Mouse (Mus musculus): ENCODE results near the gene 1700008O03Rik. TPM values are rescaled to one million over a fixed set of nuclear protein-coding genes. Genes with fewer than 3 reads are reported as not detected.

The 1700008O03Rik gene
- total RNA-seq (2015; ENCODE audit: low replicate concordance): not detected in 2 replicates
- total RNA-seq (2017; ENCODE audit: low replicate concordance): not detected in 2 replicates

DNA sequence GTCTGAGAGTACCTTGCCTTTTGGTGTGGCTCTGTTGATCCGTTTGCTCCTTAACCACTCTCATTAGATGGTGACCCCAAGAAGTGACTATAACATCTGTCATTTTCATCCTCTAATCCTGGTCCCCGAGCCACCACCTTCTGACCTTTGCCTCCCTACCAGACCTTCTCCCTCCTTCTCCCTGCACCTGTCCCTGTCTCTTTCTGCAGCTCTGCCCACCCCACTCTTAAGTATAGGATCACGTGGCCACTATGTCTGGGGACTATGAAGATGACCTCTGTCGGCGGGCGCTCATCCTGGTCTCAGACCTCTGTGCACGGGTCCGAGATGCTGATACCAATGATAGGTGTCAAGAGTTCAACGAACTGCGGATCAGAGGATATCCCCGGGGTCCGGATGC lies at the start of gene 1700008O03Rik:
Gene 1700008O03Rik, minus strand, starts transcription at position 101 of the 400 bp plus-strand sequence.
- no peak for ATAC-seq (replicated peaks; ENCODE audit: low FRiP score, poor library complexity, severe bottlenecking)

DNA sequence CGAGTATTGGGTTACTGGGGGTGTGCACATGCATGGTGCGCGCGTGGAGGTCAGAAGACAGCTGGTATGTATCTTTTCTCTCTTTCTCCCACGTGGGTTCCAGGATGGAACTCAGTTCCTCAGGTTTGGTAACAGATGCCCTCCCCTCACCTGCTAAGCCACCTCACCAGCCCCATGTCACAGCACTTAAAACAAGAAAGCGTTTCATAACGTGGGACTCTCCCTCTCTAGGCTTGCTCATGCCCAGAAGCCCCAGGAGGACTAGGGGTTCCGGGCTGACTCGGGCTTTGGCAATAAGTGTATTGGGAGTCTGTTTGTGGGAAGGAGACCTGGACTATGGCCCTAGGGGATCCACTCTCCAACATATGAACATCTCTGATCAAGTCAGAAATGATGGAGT lies 48.5 kb upstream of the 1700008O03Rik start:
- ATAC-seq (replicated peaks; ENCODE audit: low FRiP score, poor library complexity, severe bottlenecking): no peak

DNA sequence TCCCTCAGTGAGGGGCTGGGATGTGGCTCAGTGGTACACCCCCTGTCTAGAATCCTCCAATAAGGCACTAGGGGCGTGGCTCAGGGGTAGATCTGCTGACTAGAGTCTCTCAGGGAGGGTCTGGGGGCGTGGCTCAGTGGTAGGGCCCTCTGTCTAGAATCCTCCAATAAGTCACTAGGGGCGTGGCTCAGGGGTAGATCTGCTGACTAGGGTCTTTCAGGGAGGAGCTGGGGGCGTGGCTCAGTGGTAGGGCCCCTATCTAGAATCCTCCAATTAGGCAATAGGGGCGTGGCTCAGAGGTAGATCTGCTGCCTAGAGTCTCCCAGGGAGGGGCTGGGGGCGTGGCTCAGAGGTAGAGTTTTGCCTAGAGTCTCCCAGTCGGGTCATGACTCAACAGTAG lies 47.8 kb upstream of the 1700008O03Rik start:
- peak; percentile 41 for ATAC-seq (replicated peaks; ENCODE audit: low FRiP score, poor library complexity, severe bottlenecking)

DNA sequence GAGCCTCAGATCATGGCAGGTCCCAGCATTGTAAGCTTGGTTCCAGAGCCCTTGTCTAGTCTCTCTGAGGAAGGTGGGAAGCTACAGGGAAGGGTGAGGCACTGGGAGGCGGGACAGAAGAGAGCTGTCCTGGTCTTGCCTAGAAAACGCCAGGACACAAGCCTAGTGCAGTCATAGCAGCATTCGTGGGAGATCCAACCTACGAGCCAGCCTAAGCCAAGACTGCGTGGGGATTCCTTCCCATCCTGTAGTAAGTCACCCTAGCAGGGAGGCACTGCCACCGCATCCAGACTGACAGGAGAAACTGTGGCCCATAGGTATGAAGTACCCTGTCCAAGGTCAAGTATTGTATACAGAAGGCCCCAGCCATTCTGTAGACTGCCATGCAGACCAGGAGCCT lies 46.9 kb upstream of the 1700008O03Rik start:
- ATAC-seq (replicated peaks; ENCODE audit: low FRiP score, poor library complexity, severe bottlenecking): no peak

DNA sequence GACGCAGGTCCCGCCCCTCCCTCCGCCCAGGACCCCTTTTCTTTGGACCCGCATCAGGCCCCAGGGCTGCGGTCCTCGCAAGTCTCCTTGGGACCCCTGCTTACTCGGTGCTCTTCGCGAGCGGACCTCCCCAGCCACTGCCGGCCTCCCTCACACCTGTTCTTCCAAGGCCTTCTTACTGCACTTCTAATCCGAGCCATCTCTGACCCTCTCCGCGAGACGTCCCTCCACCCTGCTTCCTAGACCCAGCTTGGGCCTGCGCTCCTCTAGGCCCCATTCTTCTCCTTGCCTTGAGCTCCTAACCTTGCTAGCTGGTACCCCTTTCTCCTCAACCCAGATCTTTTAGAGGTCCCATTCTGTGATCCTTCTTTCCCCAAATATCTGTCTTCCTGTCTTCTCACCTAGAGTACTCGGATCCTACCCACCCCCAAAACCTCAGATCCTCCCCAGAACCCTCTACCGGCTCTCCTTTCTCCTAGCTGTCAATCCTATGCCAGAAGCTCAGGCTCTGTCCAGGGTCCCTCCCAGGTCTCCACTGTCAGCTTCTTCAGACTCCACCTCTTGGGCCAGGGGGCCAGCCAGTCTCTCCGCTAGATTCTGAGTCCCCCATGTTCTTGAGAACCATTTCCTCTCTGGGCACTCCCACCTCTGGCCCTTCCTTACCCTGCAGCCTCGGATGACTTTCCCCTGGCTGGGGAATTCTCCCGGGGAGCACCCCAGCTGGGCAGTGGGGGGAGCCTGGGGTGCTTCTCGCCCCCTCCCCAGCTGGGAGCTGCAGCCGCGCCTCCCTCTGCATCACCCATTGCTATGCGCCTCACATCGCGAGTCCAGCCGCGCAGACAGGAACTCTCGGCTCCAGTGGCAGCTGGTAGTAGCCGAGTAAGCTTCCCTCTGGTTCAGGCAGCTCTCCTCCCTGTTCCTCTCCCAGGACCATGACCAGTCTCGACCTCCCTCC lies 44.2 kb upstream of the 1700008O03Rik start:
- ATAC-seq (replicated peaks; ENCODE audit: low FRiP score, poor library complexity, severe bottlenecking): no peak

DNA sequence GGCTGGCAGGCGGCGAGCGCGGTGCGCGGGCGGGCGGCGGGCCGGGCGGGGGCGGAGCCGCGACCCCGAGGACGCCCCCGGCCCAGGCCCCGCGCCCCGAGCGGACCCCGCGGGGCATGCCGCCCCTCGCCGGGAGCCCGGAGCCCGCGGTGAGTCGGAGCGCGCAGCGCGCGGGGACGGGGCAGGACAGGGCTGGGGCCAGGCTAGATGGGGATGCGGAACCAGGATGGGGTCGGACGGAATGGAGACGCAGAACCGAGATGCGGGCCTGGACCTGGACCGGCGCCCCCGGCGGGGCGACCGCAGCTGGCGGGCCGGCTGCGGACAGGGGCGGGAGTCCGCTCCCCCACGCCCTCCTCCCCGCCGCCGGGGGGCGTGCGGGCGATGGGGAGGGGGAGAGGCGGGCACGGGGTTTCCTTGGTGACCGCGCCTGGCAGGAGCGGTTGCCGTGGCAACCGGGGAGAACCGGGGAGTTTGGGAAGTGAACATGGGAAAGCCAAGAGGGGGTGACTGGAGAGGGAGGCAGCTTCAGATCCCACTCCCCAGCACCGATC lies 43.4 kb upstream of the 1700008O03Rik start, which contains the start of gene Lrrc4b:
Gene Lrrc4b, plus strand, starts transcription at position 51 of the 554 bp plus-strand sequence.
- no peak for ATAC-seq (replicated peaks; ENCODE audit: low FRiP score, poor library complexity, severe bottlenecking)

DNA sequence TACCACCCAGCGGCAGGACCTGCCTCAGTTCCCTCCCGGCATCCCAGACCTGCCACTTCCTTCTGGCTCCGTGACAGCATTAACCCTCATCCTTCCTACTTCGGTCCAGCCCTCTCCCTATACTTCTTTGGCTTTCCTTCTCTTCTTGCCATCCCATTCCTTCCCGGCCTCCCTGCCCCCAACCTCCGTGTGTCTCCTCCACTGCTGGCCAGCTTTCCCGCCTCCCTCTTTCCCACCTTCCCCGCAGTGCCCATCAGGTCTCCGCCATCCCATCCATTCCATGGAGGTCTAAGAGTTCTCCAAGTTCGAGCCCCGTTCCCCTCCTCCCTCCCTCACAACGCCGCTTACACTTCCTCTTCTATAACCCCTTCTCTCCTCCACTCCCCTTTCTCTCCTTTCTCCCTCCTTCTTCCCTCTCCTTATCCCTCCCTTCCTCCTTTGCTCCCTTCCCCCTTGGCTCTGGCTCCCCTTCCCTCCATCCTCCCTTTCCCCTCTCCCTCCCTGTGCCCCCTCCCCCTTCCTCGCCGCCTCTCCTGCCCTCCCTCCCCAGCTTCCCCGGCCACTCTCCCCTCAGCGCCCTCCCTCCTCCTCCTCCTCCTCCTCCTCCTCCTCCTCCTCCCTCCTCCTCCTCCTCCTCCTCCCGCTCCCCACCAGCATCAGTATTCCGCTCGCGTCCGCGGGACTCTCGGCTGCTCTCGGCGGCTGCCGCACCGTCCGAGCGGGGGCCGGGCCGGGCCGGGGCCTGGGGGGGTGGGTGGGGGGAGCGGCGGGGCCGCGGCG lies 42.7 kb upstream of the 1700008O03Rik start:
- no peak for ATAC-seq (replicated peaks; ENCODE audit: low FRiP score, poor library complexity, severe bottlenecking)

DNA sequence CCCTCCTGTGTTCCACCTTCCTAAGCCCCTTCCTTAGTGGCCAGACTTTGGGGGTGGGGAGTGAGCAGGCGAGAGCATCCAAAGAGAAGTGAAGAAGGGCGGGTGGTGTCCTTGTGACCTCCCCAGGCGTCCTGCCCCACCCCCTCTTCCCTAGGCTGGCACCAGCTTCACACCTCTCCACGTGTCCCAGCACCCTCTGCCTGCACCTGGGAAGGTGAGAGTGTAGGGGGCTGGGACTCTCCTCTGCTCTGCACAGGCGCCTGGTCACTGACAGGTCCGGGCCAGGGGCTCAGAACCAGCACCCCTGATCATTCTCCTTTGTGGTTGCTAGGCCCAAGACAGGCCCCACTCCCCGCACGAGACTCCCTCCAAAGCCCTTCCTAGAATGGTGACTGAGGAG lies 42.0 kb upstream of the 1700008O03Rik start:
- ATAC-seq (replicated peaks; ENCODE audit: low FRiP score, poor library complexity, severe bottlenecking): no peak

DNA sequence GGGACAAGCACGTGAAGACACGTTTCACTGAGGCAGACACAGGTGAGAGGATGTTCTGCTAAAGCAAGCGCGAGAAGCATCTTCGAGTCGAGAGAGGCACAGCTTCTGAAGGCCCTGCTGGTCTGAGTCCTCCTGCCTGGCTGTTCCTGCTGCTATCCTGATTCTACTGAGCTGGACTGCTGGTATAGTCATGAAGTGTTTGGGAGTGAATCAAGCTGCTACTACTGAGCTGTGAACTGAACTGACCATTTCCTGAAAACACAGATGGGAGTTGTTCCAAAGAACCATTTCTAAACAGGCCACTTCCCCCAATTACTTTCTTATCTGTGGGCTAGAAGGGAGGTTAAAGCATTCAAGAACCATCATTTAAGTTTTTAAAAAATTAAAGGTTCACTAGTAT lies 27.7 kb upstream of the 1700008O03Rik start:
- ATAC-seq (replicated peaks; ENCODE audit: low FRiP score, poor library complexity, severe bottlenecking): no peak

DNA sequence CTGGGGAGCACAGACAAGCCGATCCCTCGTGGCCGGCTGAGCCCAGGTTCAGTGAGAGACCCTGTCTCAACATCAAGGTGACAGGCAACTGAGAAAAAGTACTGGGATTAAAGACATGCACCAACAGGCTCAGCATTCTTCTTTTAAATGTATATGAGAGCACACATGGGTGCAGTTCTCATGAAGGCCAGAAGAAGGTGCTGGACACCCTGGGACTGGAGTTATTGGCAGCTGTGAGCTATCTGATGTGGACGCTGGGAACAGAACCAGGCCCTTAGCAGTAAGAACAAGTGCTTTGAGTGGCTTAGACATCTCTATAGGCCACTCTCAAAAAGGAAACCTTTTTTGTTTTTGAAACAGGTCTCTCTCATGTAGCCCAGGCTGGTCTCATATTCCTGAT lies 25.5 kb upstream of the 1700008O03Rik start:
- no peak for ATAC-seq (replicated peaks; ENCODE audit: low FRiP score, poor library complexity, severe bottlenecking)

DNA sequence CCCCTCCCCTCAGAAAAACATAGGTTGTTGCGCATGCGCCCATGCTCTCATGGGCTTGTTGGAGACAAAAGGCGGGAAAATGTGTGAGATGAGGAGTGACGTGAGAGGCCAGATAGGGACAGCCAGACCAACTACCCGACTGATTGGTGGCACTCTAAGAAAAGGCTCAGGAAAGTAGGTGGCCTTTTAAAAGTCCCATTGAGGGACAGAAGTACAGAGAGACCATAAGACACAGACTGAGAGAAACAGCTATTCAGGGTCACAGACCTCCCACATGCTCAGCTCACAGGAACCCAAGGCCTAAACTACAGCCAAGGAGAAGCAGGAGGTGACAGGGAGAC lies 20.4 kb upstream of the 1700008O03Rik start:
- no peak for ATAC-seq (replicated peaks; ENCODE audit: low FRiP score, poor library complexity, severe bottlenecking)

DNA sequence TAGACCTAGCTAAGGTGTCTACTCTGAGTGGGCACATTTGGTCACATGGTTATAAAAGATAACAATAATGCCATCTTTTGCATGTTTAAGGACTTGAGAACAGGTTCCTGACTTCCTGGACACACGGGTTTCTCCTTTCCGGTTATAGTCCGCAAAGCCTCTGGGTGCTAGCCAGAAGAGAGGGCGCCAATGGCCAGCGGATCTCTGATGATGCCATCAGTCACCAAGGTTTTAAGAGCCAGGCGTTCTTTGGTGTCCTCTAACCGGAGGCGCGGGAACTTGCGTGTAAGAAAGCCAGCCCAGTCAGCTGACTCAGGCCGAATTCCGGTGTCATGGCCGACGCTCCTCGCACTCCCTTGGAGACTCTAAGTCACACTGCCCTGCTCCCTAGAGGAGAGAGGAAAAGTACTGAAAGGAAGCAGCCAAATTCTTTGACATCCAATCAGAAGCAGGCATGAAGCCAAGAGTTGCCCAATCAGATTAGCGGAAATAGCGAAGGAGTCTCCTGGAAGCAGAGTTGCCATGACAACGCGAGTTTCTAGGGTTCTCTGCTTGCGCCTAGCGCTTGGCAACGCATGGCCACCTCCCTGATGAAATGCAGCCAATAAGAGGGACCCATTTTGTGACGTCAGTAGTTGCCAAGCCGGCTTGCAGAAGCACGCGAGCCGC lies 19.9 kb upstream of the 1700008O03Rik start:
- ATAC-seq (replicated peaks; ENCODE audit: low FRiP score, poor library complexity, severe bottlenecking): peak; percentile 62; the same call in 1 of the 2 replicates

DNA sequence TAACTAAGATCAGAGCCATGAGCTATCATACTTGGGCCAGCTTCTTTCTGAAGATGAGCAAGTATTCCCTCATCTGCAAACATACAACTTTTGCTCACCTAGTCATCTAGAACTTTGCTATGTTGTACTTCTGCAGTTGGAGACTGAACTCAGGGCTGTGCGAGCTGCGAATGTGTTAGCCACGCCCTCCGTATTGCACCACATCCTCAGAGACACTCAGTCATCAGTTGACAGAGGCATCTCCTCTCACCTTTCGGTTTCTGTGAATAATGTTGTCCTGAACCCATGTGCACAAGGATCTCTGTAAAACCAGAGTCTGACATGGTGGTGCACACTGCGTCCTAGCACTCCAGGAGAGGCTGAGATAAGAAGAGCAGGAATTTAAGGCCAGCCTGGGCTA lies 16.1 kb upstream of the 1700008O03Rik start:
- no peak for ATAC-seq (replicated peaks; ENCODE audit: low FRiP score, poor library complexity, severe bottlenecking)

DNA sequence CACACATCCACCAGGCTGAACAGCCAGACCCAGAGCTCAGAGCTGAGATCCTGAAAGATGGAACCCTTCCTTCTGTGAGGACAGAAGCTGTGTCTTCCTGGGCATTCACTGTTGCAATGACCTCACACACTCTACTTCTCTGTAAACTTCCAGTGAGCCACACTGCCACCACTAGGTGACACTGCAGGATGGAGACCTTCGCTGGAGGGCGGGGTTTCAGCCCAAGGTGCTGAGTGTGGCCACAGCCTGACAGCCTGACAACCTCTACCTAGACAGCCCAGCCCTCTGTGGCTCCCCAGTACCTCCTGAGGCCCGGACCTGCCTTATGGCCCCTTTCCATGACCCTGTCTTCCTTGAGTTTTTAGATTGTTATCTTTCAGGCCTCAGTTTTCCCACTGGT lies 12.9 kb upstream of the 1700008O03Rik start:
- ATAC-seq (replicated peaks; ENCODE audit: low FRiP score, poor library complexity, severe bottlenecking): peak; percentile 66

DNA sequence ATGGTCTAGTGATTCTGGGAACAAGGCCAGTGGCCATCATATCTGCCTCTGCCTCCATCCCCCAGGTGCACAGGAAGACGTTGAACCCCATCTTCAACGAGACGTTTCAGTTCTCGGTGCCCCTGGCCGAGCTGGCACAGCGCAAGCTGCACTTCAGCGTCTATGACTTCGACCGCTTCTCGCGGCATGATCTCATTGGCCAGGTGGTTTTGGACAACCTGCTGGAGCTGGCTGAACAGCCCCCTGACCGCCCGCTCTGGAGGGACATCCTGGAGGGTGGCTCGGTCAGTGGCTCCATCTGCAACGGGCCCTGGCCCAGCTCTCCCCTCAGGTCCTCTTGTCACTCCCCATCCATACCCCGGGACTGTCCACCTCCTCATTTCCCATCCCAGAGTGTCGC lies 7.7 kb upstream of the 1700008O03Rik start:
- ATAC-seq (replicated peaks; ENCODE audit: low FRiP score, poor library complexity, severe bottlenecking): no peak

DNA sequence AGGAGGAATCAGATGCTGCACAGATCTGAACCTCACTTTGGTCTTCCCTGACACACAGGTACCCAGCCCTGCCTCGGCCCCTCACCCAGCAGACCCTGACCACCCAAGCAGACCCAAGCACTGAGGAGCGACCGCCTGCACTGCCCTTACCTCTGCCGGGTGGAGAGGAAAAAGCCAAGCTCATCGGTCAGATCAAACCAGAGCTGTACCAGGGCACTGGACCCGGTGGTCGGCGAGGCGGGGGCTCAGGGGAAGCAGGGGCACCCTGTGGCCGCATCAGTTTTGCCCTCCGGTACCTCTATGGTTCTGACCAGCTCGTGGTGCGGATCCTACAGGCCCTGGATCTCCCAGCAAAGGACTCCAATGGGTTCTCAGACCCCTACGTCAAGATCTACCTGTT lies 6.7 kb upstream of the 1700008O03Rik start:
- ATAC-seq (replicated peaks; ENCODE audit: low FRiP score, poor library complexity, severe bottlenecking): no peak

DNA sequence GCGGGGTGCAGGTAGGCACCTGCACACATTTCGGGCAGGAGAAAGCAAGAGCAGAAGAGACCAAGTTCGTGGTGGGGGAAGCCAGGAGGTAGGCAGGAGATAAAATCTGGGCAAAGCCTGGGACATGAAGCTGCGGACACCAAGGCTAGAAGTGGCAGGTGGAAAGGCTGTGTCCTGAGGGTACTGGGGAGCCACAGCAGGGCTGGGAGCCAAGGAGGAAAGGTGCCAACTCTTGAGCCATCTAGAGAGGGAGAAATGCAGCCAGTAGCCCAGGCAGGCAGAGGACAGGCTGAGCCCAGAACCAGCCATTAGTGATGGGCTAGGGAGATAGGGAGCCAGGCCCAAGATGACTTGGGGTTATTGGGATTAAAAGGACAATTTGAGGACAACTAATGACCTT lies 6.2 kb upstream of the 1700008O03Rik start:
- no peak for ATAC-seq (replicated peaks; ENCODE audit: low FRiP score, poor library complexity, severe bottlenecking)

DNA sequence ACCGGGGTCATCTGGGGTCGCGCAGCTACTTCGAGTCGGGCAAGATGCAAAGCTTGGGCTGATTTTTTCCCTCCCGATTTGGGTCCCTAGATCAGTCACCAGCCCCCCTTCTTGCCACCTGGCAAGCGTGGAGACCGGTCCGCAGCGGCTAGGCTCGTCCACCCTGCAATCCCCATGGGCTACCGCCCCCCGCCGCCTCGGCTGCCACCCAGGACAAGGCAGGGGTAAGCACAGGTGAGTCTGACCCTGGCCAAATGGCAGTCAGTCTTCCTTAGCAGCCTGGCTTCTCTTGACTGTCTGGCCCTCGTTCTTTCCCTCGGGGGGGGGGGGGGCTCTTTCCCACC lies 932 bp downstream of the 1700008O03Rik start:
- ATAC-seq (replicated peaks; ENCODE audit: low FRiP score, poor library complexity, severe bottlenecking): no peak

DNA sequence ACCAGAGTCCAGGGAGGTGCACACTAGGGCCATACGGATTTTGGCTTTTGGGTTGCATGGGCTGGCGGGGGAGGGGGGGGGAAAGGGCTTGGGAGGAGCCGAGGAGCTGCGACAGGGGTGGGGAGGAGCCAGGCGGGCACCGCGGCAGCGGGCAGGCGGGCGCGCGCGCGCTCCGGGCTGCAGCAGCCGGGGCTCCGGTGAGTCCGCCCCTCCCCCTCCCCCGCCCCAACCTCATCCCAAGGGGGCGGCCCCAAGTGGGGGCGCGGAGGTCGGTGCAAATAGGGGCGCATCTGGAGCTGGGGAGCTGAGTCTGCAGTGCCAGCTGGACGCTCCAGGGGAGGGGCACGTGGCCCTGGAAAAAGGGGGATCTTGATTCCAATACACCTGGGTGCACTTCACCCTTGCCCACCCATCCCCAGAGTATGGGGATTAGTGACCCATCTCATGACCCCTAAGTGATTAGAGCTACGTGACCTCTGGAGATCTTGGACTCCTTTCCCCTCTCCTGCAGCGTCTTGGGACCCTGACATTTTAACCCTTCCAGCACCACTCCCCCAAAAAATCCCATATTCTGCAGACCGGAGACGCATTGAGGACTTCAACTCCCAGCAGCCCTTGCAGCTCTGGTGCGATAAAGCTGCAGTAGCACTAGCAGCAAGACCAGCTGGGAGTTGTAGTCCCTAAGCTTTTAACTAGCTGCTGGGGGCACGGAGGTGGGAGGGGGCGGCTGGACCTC lies 1.5 kb downstream of the 1700008O03Rik start, which contains the start of gene Syt3:
Gene Syt3, plus strand, starts transcription at position 123 of the 736 bp plus-strand sequence.
- no peak for ATAC-seq (replicated peaks; ENCODE audit: low FRiP score, poor library complexity, severe bottlenecking)

Measured in erythroid progenitor cell, adult 5-6 weeks (primary cell).